31 mouse cellular contexts compared by ENCODE assay signal in the genomic region with DNA sequence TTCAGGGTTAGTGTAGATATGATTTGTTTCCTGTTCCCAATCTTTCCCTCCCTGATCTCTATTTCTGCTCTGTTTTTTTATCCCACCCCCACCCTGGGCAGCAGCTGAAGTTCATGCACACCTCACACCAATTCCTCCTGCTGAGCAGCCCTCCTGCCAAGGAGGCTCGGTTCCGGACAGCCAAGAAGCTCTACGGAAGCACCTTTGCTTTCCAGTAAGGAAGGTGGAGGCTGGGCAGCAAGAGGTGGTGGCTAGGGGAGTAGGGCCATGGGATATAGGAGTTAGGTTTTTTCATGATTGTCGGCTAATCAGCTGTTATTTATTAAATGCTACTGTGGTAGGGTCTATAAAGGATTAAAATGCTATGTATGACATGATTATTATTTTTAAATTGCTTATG.
"Had no signal": no experiment of that assay in that cellular context is flagged by ENCODE, and none has a peak within 500 bp of the region (broad histone marks: within the 10 kb centered on the region; RNA-seq: fewer than 3 reads in every experiment).

No protein-coding gene starts in this region.

- H3K4me2 ChIP-seq: limb, embryonic 12.5 days; limb, embryonic 13.5 days; limb, embryonic 15.5 days; liver, embryonic 11.5 days; liver, embryonic 12.5 days; liver, embryonic 13.5 days; liver, embryonic 15.5 days; lung, embryonic 14.5 days; lung, embryonic 15.5 days; midbrain, embryonic 12.5 days; midbrain, embryonic 13.5 days; midbrain, embryonic 15.5 days; neural tube, embryonic 12.5 days had no signal

- DNase-seq: left cerebral cortex, postnatal 4 days; liver; liver, embryonic 13.5 days; liver, postnatal 0 days; lung, adult 18-20 months; lung, adult 2 months; lung, embryonic 14.5 days; lung, postnatal 10 days; lung, postnatal 14 days; lung, postnatal 36 days; lung, postnatal 4 days; midbrain, embryonic 14.5 days had no signal

- H3K9ac ChIP-seq: limb, embryonic 12.5 days; limb, embryonic 13.5 days; limb, embryonic 15.5 days; liver, embryonic 12.5 days; liver, embryonic 13.5 days; liver, embryonic 14.5 days; liver, embryonic 15.5 days; liver, postnatal 0 days; lung, embryonic 14.5 days; lung, embryonic 15.5 days; midbrain, embryonic 12.5 days; midbrain, embryonic 13.5 days; midbrain, embryonic 15.5 days; neural tube, embryonic 12.5 days had no signal

- H3K4me1 ChIP-seq: limb, embryonic 10.5 days; limb, embryonic 12.5 days; limb, embryonic 13.5 days; limb, embryonic 15.5 days; lung, embryonic 15.5 days; midbrain, embryonic 12.5 days; midbrain, embryonic 13.5 days; midbrain, embryonic 15.5 days; neural tube, embryonic 12.5 days had no signal

- H3K4me3 ChIP-seq: left cerebral cortex, adult 2 months; limb, embryonic 10.5 days; limb, embryonic 12.5 days; limb, embryonic 13.5 days; limb, embryonic 15.5 days; liver, embryonic 12.5 days; liver, embryonic 13.5 days; liver, embryonic 15.5 days; lung, embryonic 15.5 days; megakaryocyte, embryonic 14.5 days; midbrain, embryonic 12.5 days; midbrain, embryonic 13.5 days; midbrain, embryonic 15.5 days; myocyte; neural tube, embryonic 12.5 days had no signal

- H3K9me3 ChIP-seq: limb, embryonic 10.5 days; limb, embryonic 12.5 days; limb, embryonic 13.5 days; limb, embryonic 15.5 days; liver, embryonic 12.5 days; liver, embryonic 13.5 days; liver, embryonic 15.5 days; lung, embryonic 15.5 days; megakaryocyte, embryonic 14.5 days; midbrain, embryonic 12.5 days; midbrain, embryonic 13.5 days; midbrain, embryonic 15.5 days; neural tube, embryonic 12.5 days had no signal

- H3K27ac ChIP-seq: left cerebral cortex, adult 2 months; limb, embryonic 10.5 days; limb, embryonic 12.5 days; limb, embryonic 13.5 days; limb, embryonic 15.5 days; liver, embryonic 12.5 days; liver, embryonic 13.5 days; liver, embryonic 14.5 days; liver, embryonic 15.5 days; lung, embryonic 15.5 days; macrophage; midbrain, embryonic 12.5 days; midbrain, embryonic 13.5 days; midbrain, embryonic 15.5 days; neural tube, embryonic 12.5 days had no signal

- H3K27me3 ChIP-seq: limb, embryonic 12.5 days; limb, embryonic 13.5 days; limb, embryonic 15.5 days; liver, embryonic 12.5 days; liver, embryonic 13.5 days; lung, embryonic 15.5 days; megakaryocyte, embryonic 14.5 days; midbrain, embryonic 12.5 days; midbrain, embryonic 13.5 days; midbrain, embryonic 15.5 days; neural tube, embryonic 12.5 days had no signal

- ATAC-seq: liver, embryonic 12.5 days; liver, postnatal 0 days; lung, postnatal 0 days; midbrain, embryonic 13.5 days; midbrain, embryonic 15.5 days; midbrain, embryonic 16.5 days had no signal
